Mouse (Mus musculus): ENCODE measurements around the gene Bsdc1.
"Not testable (repeated sequence)": the region's sequence is repeated elsewhere in the genome, so short reads cannot be mapped to it uniquely, and the experiment has no call there.

Gene Bsdc1

GRCm38 (mm10) chr4:129461183-129461960, at the start of gene Bsdc1:
Gene Bsdc1, plus strand, starts transcription at chr4:129461581.
- peak; percentile 99 for DNase-seq (ENCODE audit: low read depth, low spot score)

- DNase-seq (ENCODE audit: low read depth, low spot score), result no peak
Measured at GRCm38 (mm10) chr4:129415892-129416291, 45.5 kb upstream of the Bsdc1 start.

- no peak for DNase-seq (ENCODE audit: low read depth, low spot score)
Measured at GRCm38 (mm10) chr4:129416478-129416877, 44.9 kb upstream of the Bsdc1 start.

DNA sequence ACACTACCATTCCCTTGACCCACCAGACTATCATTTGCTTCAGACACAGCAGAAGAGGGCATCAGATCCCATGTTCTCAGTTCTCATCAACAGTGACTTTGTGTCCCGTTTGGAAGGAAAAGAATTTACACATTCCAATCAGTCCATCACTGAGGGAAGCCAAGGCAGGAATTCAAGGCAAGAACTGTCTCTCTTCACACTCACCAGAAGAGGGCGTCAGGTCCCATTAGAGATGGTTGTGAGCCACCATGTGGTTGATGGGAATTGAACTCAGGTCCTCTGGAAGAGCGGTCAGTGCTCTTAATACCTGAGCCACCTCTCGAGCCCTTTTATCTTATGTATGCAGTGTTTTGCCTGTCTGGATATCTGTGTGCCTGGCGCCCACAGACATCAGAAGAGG, 43.1 kb upstream of the Bsdc1 start:
- no peak for DNase-seq (ENCODE audit: low read depth, low spot score)

DNA sequence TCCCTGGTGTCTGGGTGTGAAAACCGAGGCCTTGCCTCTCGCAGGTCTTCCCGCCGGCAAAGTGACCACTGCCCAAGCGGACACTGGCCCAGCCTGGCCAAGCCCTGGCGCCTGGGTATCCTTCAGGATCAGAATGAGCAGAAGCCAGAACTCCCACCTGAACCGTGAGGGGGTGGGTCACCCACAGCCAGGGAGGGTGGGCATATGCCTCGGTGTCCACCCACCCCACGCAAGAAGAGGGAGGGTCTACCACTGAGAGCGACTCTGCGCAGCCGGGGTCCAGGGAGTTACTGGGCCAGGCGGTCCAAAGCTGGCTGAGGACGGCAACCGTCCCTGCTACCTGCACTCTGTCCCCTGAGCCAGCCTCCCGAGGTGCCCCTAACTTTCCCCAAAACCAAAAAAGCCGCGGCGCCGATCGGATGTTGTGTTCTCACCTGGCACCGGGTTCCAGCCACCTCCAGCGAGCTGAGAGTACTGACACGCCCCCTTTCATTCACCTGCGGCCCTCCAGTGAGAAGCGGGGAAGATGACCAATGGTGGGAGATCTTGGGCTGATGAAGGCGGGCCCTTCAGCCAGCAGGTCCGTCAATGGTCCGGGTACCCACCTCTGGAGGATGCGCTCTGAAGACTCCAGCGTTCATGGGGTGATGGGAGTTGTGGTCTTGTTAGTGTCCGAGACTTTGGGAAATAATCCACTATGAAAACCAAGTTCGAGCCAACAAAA, 20.9 kb upstream of the Bsdc1 start, which contains the start of gene Zbtb8b:
Gene Zbtb8b, minus strand, starts transcription at position 514 of the 724 bp plus-strand sequence.
- DNase-seq (ENCODE audit: low read depth, low spot score), result peak; percentile 77

GRCm38 (mm10) chr4:129441145-129441544, 20.2 kb upstream of the Bsdc1 start:
- no peak for DNase-seq (ENCODE audit: low read depth, low spot score)

DNA sequence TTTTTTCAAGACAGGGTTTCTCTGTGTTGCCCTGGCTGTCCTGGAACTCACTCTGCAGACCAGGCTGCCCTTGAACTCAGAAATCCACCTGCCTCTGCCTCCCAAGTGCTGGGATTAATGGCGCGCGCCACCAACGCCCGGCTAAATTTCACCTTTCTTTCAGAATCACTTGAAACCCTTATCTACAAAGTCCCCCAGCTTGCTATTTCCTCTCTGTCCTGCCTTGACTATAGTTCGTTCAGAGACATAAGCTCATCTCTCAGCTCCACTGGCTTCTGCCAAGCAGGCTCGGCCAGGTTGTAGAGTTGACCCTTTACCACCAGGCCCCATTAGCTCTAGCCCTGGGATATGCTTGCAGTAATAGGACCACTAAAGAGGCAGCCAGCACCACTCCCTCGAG, 14.0 kb upstream of the Bsdc1 start:
- no peak for DNase-seq (ENCODE audit: low read depth, low spot score)

DNA sequence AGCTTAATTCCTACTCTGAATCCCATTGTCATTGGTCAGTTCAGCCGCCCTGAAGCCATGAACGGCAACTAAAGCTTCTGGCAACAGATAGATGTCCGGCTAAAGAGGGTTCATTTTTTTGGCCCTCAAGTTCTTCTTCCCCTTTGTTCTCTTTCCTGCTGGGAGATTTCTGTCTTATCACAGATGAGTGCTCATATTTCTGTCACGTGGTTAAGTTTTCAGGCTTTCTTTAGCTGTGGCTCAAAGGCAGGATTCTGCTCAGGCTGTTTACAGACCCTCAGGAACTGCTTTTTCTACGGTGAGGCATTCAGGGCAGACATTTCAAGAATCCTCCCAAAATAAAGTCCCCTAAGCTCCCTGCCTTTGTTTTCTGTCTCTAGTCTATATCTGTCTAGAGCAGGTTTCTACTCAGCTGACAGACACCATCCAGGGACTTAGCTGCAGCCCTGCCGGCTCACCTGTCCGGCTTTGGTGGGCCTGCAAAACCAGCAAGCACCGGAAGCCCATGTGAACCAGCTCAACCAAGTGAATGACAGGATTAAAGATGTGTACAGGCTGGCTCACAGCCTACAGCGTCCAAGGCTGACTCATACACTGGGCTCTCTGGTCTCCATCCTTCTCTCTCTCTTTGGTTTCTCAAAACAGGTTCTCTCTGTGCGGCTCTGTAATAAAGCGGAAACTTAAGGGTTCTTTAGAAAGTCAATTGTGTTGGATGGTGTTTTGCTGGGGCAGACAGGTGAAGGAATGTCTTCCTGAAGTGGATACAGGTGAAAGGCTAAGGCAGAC, 13.4 kb upstream of the Bsdc1 start:
- DNase-seq (ENCODE audit: low read depth, low spot score), result no peak

- DNase-seq (ENCODE audit: low read depth, low spot score), result no peak
Measured at GRCm38 (mm10) chr4:129448713-129449112, 12.7 kb upstream of the Bsdc1 start.

- no peak for DNase-seq (ENCODE audit: low read depth, low spot score)
Measured at GRCm38 (mm10) chr4:129450851-129451250, 10.5 kb upstream of the Bsdc1 start.

DNA sequence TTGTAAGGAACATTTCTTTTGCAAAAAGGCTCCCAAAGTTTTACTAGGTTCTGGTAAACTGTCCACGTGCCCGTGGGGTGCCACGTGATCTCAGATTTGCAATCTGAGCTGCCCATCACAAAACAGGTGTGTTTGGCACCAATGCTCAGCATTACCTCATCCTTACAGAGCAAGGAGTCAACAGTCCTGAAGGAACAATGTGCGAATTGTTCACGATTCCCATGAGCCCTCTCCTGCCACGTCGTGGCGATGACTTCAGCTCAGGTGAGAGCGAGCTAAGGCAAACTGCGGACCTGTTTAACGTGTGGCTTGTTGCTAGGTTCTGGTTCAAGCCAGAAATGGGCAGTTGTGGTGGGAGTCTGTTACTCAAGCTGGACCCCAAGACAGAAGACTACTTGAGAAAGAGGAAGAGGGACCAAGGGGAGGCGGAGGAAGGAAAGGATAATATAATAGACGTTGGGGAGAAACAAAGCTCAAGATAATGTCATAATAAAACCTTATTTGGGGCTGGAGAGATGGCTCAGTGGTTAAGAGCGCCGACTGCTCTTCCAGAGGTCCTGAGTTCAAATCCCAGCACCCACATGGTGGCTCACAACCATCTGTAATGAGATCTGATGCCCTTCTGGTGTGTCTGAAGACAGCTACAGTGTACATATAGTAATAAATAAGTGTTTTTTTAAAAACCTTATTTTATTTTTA, 9.8 kb upstream of the Bsdc1 start:
- DNase-seq (ENCODE audit: low read depth, low spot score), result no peak

- peak; percentile 67 for DNase-seq (ENCODE audit: low read depth, low spot score)
Measured at GRCm38 (mm10) chr4:129455265-129455664, 6.1 kb upstream of the Bsdc1 start.

DNA sequence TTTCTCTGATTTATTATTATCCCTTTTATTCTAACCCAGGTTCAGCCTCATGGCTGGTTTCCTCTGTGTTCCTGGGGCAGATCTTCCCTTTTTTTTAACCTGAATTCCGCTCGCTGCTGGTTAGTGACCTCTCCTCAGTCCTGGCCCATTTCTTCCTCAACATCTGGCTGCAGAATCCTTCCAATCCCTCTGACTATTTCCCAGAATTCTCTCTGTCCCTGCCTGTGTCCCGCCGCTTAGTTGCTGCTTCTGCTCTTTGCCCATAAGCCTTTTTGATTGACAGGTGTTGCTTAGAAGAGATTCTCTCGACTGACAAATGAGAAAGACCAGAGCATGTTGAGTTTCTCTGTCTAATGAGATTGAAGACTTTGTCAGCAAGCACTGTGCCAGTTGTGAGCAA, 5.3 kb upstream of the Bsdc1 start:
- DNase-seq (ENCODE audit: low read depth, low spot score), result no peak

DNA sequence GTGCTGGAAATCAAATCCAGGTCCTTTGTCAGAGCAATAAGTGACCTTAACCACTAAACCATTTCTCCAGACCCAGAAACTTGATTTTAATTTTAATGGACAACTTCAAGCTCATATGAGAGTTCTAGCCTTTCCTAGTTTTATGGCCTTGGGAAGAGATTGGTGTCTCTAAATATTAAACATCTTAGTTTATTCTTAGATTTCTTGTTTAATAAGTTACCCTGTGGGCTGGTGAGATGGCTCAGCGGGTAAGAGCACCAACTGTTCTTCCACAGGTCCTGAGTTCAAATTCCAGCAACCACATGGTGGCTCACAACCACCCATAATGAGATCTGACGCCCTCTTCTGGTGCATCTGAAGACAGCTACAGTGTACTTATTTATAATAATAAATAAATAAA, 4.1 kb upstream of the Bsdc1 start:
- DNase-seq (ENCODE audit: low read depth, low spot score), result not testable (repeated sequence)

GRCm38 (mm10) chr4:129459726-129460125, 1.7 kb upstream of the Bsdc1 start:
- no peak for DNase-seq (ENCODE audit: low read depth, low spot score)

- no peak for DNase-seq (ENCODE audit: low read depth, low spot score)
Measured at GRCm38 (mm10) chr4:129460827-129461182, 576 bp upstream of the Bsdc1 start.

DNA sequence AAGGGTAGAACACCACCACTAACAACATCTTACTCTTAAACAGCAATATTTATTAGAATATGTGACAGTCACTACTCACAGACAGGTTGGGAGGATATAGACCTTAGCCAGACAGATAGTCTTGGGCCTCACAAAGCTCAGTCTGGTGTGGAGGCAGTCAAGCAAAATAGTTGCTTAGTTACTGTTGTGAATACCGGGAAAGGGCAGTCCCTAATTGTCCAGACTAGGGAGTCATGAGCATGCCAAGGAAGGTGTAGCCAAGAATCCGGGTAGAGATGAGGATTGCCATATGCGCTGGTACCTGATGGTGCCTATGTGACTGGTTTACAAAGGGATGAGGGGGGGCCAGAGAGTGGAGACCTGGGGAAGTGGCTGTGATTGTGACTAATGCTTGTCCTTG, 737 bp downstream of the Bsdc1 start:
- no peak for DNase-seq (ENCODE audit: low read depth, low spot score)

DNA sequence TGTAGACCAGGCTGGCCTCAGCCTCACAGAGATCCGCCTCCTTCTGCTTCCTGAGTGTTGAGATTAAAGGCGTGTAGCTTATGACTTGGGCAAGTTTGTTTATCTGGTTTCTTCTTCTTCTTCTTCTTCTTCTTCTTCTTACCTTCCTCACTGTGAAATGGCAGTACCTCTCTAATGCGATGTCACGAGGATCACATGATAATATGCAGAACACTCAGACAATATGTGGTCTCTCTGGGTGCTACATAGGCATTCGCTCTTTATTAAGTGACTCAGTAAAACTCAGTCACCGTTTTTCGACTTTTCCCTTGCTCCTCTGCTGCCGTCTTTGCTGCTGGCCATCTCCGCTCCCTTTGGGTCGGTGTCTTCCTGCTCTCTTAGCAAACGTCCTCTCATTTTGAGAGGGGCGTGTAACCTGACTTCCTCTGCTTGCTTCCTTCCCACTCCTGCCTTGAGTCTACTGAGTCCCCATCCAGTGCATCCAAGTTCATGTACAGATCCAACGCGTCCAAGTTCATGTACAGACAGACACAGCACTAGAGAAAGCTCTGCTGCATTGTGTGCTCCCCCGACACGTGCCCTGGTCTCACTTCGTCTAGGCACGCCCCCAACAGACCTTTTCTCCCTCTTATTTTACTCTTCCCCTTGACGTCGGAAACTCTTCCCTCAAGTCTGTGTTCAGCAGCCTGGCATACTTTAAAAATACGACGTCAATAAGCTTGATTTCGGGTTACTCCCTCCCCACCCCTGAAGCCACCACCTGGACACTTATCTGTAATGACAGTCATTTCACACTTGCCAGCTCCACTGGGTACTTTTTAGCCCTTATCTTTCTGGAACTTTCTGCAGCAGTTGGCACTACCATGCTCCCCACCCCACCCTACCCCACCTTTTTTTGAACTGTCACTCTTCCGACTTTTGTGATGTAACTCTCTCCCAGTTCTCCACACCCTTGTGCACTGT, 2.0 kb downstream of the Bsdc1 start:
- no peak for DNase-seq (ENCODE audit: low read depth, low spot score)

- DNase-seq (ENCODE audit: low read depth, low spot score), result no peak
Measured at GRCm38 (mm10) chr4:129464286-129464815, 3.0 kb downstream of the Bsdc1 start.

DNA sequence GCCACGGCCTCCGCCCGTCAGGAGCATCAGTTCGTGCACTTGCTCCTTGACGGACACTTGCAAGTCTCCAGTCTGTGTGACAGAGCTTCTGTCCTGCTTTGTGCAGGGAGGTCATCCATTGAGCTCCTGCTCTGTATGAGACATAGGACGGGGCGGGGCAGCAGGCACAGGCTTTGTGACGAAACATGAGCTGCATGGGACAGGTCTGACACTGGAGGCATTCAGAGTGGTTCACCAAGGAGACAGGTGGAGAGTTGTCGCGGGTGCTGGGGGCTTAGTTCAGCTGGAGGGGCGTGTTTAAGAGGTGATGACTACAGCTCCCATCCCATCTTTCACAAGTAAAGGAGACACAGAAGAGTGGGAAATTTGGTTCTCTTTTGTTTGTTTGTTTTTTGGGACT, 14.7 kb downstream of the Bsdc1 start:
- no peak for DNase-seq (ENCODE audit: low read depth, low spot score)

Data from brain, embryonic 18.5 days (tissue).